Mouse (Mus musculus) C2C12 (cell line): ENCODE measurements at regions not wholly inside any gene's neighbourhood (a gene's known extent, or its start where the extent isn't known, plus 50 kb on each side); places are given as distances from the start of the nearest gene placed in this dataset.

Experiments
- H3K27me3 ChIP-seq: one replicate; pipeline ENCODE4 v1.6.1; 2011; ENCODE audit not compliant: control insufficient read depth, insufficient read depth, insufficient read length
- H3K36me3 ChIP-seq: one replicate; pipeline ENCODE4 v1.6.1; 2011; ENCODE audit not compliant: control insufficient read depth, insufficient read depth
- H3K4me3 ChIP-seq: one replicate; pipeline ENCODE4 v1.5.1; 2011; ENCODE audit warnings: mild to moderate bottlenecking, control low read depth; ENCODE audit not compliant: poor library complexity, insufficient read depth, severe bottlenecking
- H3K79me2 ChIP-seq: one replicate; pipeline ENCODE4 v1.6.1; 2011; ENCODE audit not compliant: control insufficient read depth, insufficient read depth
- H3K79me3 ChIP-seq: one replicate; pipeline ENCODE4 v1.6.1; 2011; ENCODE audit warnings: low read depth, control low read depth
- H3ac ChIP-seq: one replicate; pipeline ENCODE3; 2011; ENCODE audit warnings: low read depth; ENCODE audit not compliant: control insufficient read depth, insufficient read length
- CEBPB ChIP-seq: IDR thresholded peaks from one replicate; pipeline ENCODE4 v1.6.1; 2011; ENCODE audit warnings: low read depth, mild to moderate bottlenecking, control low read depth, moderate library complexity
- CTCF ChIP-seq: IDR thresholded peaks from one replicate; pipeline ENCODE4 v1.5.1; 2011; ENCODE audit not compliant: control insufficient read depth, insufficient read depth, insufficient read length
- FOSL1 ChIP-seq: IDR thresholded peaks from one replicate; pipeline ENCODE4 v1.8.0; 2011; ENCODE audit warnings: mild to moderate bottlenecking, low read length; ENCODE audit not compliant: poor library complexity, insufficient read depth, severe bottlenecking
- MAX ChIP-seq: IDR thresholded peaks from one replicate; pipeline ENCODE4 v1.6.1; 2011; ENCODE audit warnings: mild to moderate bottlenecking, control low read depth
- MYOD1 ChIP-seq: IDR thresholded peaks from one replicate; pipeline ENCODE4 v1.6.1; 2011; ENCODE audit warnings: low read depth; ENCODE audit not compliant: control insufficient read depth, insufficient read length
- MYOG ChIP-seq: IDR thresholded peaks from one replicate; pipeline ENCODE4 v1.6.1; 2011; ENCODE audit not compliant: control insufficient read depth, insufficient read length; ENCODE audit errors: extremely low read depth
- USF1 ChIP-seq: IDR thresholded peaks from one replicate; pipeline ENCODE4 v1.6.1; 2011; ENCODE audit warnings: low read depth, mild to moderate bottlenecking, control low read depth, moderate library complexity

DNA sequence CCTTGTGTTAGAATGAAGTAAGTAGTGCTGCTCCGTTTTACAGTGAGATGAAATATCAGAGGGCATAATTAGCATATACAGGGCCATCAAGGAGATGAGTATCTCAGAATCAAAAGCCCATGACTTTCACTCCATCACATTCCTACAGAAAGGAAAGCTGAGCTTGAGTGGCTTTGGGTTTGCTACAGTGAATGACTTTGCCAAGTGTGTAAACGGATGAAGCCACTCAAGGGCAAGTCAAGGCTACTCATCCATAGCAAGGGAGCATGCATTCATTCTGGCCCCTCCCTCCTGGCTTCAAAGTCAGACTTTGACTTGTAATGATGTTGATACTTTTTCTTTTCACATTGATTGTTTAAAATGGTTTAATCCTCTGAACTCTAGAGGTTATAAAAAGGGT, 246.2 kb upstream of the Tenm4 start:
- no peaks in the 10 kb centered on the region for H3K79me3 ChIP-seq
- H3K79me2 ChIP-seq: no peaks in the 10 kb centered on the region
- no peaks in the 10 kb centered on the region for H3K27me3 ChIP-seq
- no peak overlapping the region for H3ac ChIP-seq
- no peak for TF ChIP-seq USF1
- TF ChIP-seq MYOD1: no peak
- TF ChIP-seq CTCF: no peak
- no peak for TF ChIP-seq CEBPB
- no peak for TF ChIP-seq MAX
- TF ChIP-seq MYOG: no peak
- TF ChIP-seq FOSL1: no peak
- H3K36me3 ChIP-seq: no peaks in the 10 kb centered on the region
- H3K4me3 ChIP-seq: no peak overlapping the region

DNA sequence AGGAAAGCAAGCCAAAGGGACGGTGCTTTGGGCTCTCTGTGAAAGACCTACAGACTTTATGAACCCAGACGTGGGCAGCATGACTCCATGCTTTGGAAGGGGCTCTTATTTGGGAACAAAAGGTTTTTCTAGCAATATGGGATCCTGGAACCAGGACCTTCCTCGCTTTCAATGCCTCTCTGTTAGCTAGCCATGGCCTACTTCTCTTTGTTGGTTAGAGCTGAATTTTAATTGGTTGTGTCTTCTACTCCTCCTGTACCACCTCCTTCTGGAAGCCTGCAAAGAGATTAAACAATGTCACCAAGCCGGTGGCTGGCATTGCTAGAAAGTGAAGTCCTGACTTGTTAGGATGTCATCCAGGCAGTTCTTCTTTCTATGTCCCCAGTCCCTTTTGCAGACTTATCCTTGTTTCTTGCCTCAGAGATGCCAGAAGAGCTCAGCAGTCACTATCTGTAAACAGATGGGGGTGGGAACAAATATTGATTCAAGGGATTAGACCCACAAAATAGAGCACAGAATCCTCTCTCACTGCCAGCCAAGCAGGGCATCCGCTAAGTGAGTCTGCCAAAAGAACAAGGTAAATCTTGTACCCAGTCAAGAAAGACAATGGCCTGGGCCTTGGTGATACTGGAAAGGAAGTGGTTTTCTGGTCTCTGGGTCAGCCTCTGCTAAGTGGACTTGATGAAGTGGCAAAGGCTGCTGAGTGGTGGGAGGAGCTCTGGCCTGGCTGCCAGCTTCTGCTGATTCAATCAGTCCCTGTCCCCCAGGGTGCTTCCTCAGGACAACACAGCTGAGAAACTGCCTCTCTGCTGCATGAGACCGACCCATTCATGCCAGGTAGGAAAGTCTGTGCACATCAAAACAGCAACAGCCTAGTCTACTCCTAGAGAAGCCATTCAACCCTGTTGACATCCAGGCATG, 244.7 kb upstream of the Tenm4 start:
- Histone ChIP-seq H3K4me3 (no peak overlapping the region), H3K27me3 (no peaks in the 10 kb centered on the region), H3ac (no peak overlapping the region), H3K36me3 (no peaks in the 10 kb centered on the region), H3K79me2 (no peaks in the 10 kb centered on the region), H3K79me3 (no peaks in the 10 kb centered on the region)
- TF ChIP-seq CEBPB (no peak), MYOD1 (no peak), USF1 (no peak), MYOG (no peak), FOSL1 (no peak), MAX (no peak), CTCF (no peak)

DNA sequence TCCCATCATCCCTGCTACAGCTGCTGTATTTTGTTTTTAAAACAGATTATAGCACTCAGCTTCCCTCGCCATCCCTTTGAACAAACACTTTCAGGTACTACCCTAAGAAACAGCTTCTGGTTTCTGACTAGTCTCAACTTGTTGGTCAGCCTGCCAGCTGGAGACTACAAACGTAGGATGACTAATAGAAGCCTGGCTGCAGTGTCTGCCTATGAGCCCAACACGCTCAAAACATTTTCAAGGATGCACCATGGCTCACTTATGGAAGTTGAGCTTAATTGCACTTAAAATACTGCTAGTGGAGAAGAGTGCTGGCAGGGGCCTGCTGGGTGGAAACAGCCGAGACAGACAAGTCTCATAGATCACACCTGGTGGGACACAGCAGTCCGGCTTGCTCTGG, 234.4 kb upstream of the Tenm4 start:
- Histone ChIP-seq H3K79me3 (no peaks in the 10 kb centered on the region), H3ac (no peak overlapping the region), H3K79me2 (no peaks in the 10 kb centered on the region), H3K36me3 (no peaks in the 10 kb centered on the region), H3K4me3 (no peak overlapping the region), H3K27me3 (no peaks in the 10 kb centered on the region)
- TF ChIP-seq CEBPB (no peak), USF1 (no peak), MAX (no peak), FOSL1 (no peak), CTCF (no peak), MYOD1 (no peak), MYOG (no peak)

DNA sequence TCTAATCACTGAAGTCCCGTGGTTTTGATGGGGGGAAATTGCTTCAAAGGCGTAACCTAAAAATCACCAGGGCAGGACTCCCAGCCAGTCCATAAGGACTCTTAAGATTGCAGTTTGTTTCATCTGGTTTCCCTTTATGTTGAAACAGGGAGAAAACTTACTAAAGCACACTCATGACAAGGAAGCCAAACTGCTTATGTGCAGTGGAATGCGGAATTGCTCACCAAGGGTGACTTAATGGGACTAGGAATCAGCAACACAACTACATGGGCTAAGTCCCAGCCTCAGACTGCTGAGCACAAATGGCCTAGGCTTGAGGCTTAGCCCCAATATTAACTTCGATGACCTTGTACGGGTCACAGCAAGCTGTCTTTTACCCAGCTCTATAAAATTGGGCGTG, 227.6 kb upstream of the Tenm4 start:
- TF ChIP-seq CEBPB (no peak), FOSL1 (no peak), USF1 (no peak), MYOG (no peak), CTCF (no peak), MYOD1 (no peak), MAX (no peak)
- Histone ChIP-seq H3ac (no peak overlapping the region), H3K36me3 (no peaks in the 10 kb centered on the region), H3K79me2 (no peaks in the 10 kb centered on the region), H3K79me3 (no peaks in the 10 kb centered on the region), H3K27me3 (no peaks in the 10 kb centered on the region), H3K4me3 (no peak overlapping the region)

DNA sequence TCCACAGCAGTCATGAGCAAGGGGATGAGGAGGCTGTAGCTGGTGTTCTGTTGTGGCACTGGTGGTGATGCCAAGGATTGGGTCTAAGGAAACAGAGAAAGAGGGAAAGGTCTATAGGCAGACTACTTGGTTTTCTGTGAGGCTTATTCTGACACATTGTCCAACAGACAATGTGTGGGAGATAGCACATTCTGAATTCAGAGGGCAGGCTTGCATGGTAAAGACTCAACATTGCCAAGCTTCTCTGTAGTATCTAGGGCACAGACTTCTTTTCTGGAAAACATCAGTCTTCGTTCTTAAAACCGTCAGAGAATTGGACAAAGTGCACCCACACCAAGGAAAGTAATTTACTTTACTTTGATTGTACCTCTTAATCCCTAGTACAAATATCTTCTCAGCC, 218.7 kb upstream of the Tenm4 start:
- Histone ChIP-seq H3K4me3 (no peak overlapping the region), H3ac (no peak overlapping the region)

More for the DNA sequence above, 218.7 kb upstream of the Tenm4 start:
- Histone ChIP-seq H3K27me3 (no peaks in the 10 kb centered on the region), H3K79me2 (no peaks in the 10 kb centered on the region), H3K36me3 (no peaks in the 10 kb centered on the region), H3K79me3 (no peaks in the 10 kb centered on the region)
- TF ChIP-seq MYOD1 (no peak), CTCF (no peak), USF1 (no peak), MYOG (no peak), CEBPB (no peak), MAX (no peak), FOSL1 (no peak)
